Mouse (Mus musculus) heart, postnatal 0 days (tissue): Measurements from ENCODE around the gene Nckap1l.

Experiments used
- CTCF ChIP-seq: IDR thresholded peaks from 2 replicates; pipeline ENCODE4 v1.5.1; 2016; ENCODE audit warnings: antibody characterized with exemption, control low read depth, low read depth
- EP300 ChIP-seq: IDR thresholded peaks from 2 replicates; pipeline ENCODE4 v1.6.1; 2016; ENCODE audit warnings: antibody characterized with exemption, low read depth

- TF ChIP-seq CTCF, result no peak
- no peak for TF ChIP-seq EP300
These were observed 47.6 kb downstream of the Nckap1l start for GRCm38 (mm10) chr15:103501186-103501585.
